Mouse (Mus musculus) ES-E14 (cell line): ENCODE measurements around the gene Olfr518. TPM values are rescaled to one million over a fixed set of nuclear protein-coding genes. Genes with fewer than 3 reads are reported as not detected.

Experiments used
- DNase-seq: peaks from one replicate; pipeline ENCODE4 v3.0.0-alpha.2; 2013; ENCODE audit warnings: low read depth, low spot score
- H3K27ac ChIP-seq: 2 replicates; pipeline ENCODE4 v1.5.1; 2012; ENCODE audit warnings: low read depth, mild to moderate bottlenecking, low read length, moderate library complexity, mixed read lengths; ENCODE audit not compliant: poor library complexity, insufficient read depth, severe bottlenecking
- H3K36me3 ChIP-seq: 2 replicates; pipeline ENCODE4 v1.6.1; 2012; ENCODE audit warnings: mild to moderate bottlenecking, low read length, moderate library complexity, mixed read lengths; ENCODE audit not compliant: control insufficient read depth, poor library complexity, insufficient read depth, severe bottlenecking
- H3K4me1 ChIP-seq, 2 experiments: fragments of 150-350 bp in 1 of 2; sonication (generic) in 1 of 2; 2 replicates each; pipeline ENCODE4 v1.6.1; 2012; ENCODE audit warnings: low read length in 2 of 2, mild to moderate bottlenecking in 1 of 2, mixed read lengths in 1 of 2; ENCODE audit not compliant: control insufficient read depth in 2 of 2, insufficient read depth in 2 of 2, poor library complexity in 1 of 2
- H3K4me3 ChIP-seq, 2 experiments: fragments of 150-350 bp in 1 of 2; sonication (generic) in 1 of 2; 2 replicates each; pipeline ENCODE4 v1.5.1; 2012; ENCODE audit warnings: low read length in 2 of 2, low read depth in 1 of 2, mild to moderate bottlenecking in 1 of 2, mixed read lengths in 1 of 2; ENCODE audit not compliant: insufficient read depth in 1 of 2, poor library complexity in 1 of 2, severe bottlenecking in 1 of 2
- H3K9ac ChIP-seq: 2 replicates; pipeline ENCODE4 v1.6.1; 2012; ENCODE audit warnings: low read depth, mild to moderate bottlenecking, low read length, mixed read lengths; ENCODE audit not compliant: poor library complexity, insufficient read depth, severe bottlenecking
- H3K9me3 ChIP-seq: fragments of 150-350 bp; sonication (generic); 2 replicates; pipeline ENCODE4 v1.6.1; 2012; ENCODE audit warnings: low read depth, mild to moderate bottlenecking, low read length; ENCODE audit not compliant: control insufficient read depth, insufficient read depth
- CHD2 ChIP-seq: IDR thresholded peaks from 2 replicates; pipeline ENCODE4 v1.6.1; 2014; ENCODE audit warnings: mild to moderate bottlenecking, low read depth, low read length, inconsistent platforms
- HCFC1 ChIP-seq: IDR thresholded peaks from 2 replicates; pipeline ENCODE4 v1.6.1; 2012; ENCODE audit warnings: low read length, inconsistent platforms, borderline replicate concordance; ENCODE audit not compliant: insufficient read depth
- MAFK ChIP-seq: IDR thresholded peaks from 2 replicates; pipeline ENCODE4 v1.6.1; 2014; ENCODE audit warnings: mild to moderate bottlenecking, low read depth, low read length, inconsistent platforms; ENCODE audit not compliant: insufficient read depth
- ZC3H11A ChIP-seq: IDR thresholded peaks from 2 replicates; pipeline ENCODE4 v1.6.1; 2012; ENCODE audit warnings: low read depth, mild to moderate bottlenecking, inconsistent platforms, low read length, borderline replicate concordance
- ZNF384 ChIP-seq: IDR thresholded peaks from 2 replicates; pipeline ENCODE4 v1.6.1; 2012; ENCODE audit warnings: low read depth, low read length, inconsistent platforms
- in situ Hi-C, 2 experiments: fragments of 600-800 bp; cut with MboI; formaldehyde crosslinking; loops; one replicate each; pipeline ENCODE4 v1.15.1; 2025; ENCODE audit warnings: low sequenced_read_pairs in 2 of 2, inconsistent platforms in 1 of 2; ENCODE audit not compliant: unreplicated experiment in 2 of 2
- total RNA-seq: library from RNA; depleted of rRNA; stranded (reverse); fragments of 300-350 nt; gene quantifications from 2 replicates; pipeline ENCODE4 v1.2.3, GENCODE M21; 2012; rRNA removed

Olfr518 gene
- not detected in 2 replicates for total RNA-seq

- no peaks in the 10 kb centered on the region for H3K4me1 ChIP-seq
Observed at GRCm38 (mm10) chr7:108884906-108885305, at the start of gene Olfr518. TSS of gene Olfr518 (minus strand) at chr7:108885006.

DNA sequence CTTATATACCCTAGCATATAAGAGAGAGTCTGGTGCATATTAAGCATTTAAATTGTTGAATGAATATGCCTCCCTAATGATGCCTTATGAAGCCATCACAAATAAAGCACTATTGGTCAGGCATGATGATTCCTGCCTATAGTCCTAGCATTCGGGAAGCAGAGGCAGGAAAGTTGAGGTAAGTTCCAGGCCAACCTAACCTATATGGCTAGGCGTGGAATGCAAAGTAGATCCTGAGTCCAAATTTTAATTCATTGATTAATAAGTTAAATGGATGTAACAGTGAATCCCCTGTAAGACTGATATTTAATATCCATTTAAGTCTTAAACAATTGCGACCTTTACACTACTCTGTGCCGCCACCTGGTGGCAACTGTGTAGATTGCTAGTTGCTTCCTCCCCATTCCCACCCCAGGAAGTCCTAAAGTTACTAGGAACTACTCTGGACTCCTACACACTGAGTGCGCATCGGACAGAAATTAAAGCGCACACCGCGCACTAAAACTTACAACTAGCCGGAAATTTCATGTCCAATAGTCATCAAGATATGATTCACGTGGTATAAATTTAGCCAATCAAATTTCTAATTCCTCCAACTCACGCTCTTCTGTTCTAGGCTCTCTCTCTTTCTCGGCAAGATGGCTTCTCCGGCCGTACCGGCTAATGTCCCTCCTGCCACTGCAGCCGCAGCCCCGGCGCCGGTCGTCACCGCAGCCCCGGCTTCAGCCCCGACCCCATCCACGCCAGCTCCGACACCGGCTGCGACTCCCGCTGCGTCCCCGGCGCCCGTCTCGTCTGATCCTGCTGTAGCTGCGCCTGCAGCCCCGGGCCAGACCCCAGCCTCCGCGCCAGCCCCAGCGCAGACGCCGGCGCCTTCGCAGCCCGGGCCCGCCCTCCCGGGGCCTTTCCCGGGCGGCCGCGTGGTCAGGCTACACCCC is 49.3 kb upstream of the Olfr518 start, which contains the start of gene Eif3f:
Gene Eif3f (plus strand): TSS at position 624 of the 938 bp plus-strand sequence.
- in situ Hi-C loops: no loop called here
- TF ChIP-seq ZNF384 (no peak), ZC3H11A (peak; percentile 80; the same call in 1 of the 2 replicates), HCFC1 (peak; percentile 89), CHD2 (peak; percentile 82), MAFK (no peak)
- Histone ChIP-seq H3K4me1 (peaks cover 0 to 6% of the 10 kb centered on the region in 2 experiments; a peak in 2 of 4 replicates), H3K9me3 (peaks cover 4% of the 10 kb centered on the region; the same call in 1 of the 2 replicates), H3K36me3 (peaks cover 30% of the 10 kb centered on the region), H3K9ac (peak within 1 kb of the TSS; percentile 99), H3K27ac (peak within 1 kb of the TSS; percentile 45; the same call in 1 of the 2 replicates), H3K4me3 (peak within 1 kb of the TSS; percentile 97 to 98)
- peak; percentile 96 for DNase-seq

More at GRCm38 (mm10) chr7:108884906-108885305, at the start of gene Olfr518:
- no peak within 1 kb of the TSS for H3K4me3 ChIP-seq
- in situ Hi-C loops: no loop called here
- no peak within 1 kb of the TSS for H3K9ac ChIP-seq
- no peak for DNase-seq
- H3K9me3 ChIP-seq: no peaks in the 10 kb centered on the region
- H3K36me3 ChIP-seq: no peaks in the 10 kb centered on the region
- no peak for TF ChIP-seq MAFK
- no peak for TF ChIP-seq HCFC1
- no peak for TF ChIP-seq CHD2
- TF ChIP-seq ZNF384: no peak
- no peak for TF ChIP-seq ZC3H11A
- H3K27ac ChIP-seq: no peak within 1 kb of the TSS

DNA sequence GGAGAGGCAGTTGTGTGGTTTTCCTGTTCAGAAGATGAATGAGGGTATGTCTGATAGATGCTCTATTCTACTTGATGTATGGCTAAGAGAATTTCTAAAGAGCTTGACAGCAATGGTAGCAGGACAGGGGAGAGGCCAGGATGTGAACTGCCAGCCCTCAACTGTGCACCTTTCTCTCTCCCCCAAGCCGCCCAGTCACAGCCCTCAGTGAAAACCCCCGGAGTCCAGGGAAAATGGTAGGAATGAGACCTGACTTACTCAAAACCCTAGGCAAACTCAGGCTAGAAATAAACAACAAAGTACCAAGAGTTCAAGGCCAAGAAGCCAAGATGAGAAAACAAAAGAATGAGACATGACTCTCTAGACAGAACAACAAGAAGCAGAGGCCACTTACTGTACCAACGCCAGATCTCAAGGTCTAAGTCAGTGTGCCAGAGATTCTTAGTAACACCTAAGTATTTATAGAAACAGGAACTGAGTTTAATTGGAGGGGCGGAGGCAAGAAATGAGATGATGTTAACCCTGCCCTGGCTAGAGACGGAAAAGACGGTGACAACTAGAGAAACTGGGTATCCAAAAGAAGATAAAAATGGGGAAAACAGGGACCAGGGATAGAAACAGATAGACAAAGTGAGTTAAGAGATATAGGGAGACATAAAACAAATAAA is 45.1 kb upstream of the Olfr518 start, which contains the start of gene Nlrp10:
Gene Nlrp10 (minus strand): TSS at position 453 of the 668 bp plus-strand sequence.
- no peak for DNase-seq
- TF ChIP-seq MAFK: no peak
- TF ChIP-seq HCFC1: no peak
- no peak for TF ChIP-seq CHD2
- no peak for TF ChIP-seq ZNF384
- no peak for TF ChIP-seq ZC3H11A
- Histone ChIP-seq H3K36me3 (no peaks in the 10 kb centered on the region), H3K9ac (no peak within 1 kb of the TSS), H3K4me1 (no peaks in the 10 kb centered on the region), H3K4me3 (no peak within 1 kb of the TSS), H3K9me3 (no peaks in the 10 kb centered on the region), H3K27ac (no peak within 1 kb of the TSS)
- in situ Hi-C loops: no loop called here
